Mouse (Mus musculus) small intestine, adult 2 months (tissue): ENCODE data around the gene Wdr25.

Experiments
- CTCF ChIP-seq: fragments of 200-500 bp; IDR thresholded peaks from 2 replicates; pipeline ENCODE4 v1.5.1; 2012; ENCODE audit warnings: low read depth, mild to moderate bottlenecking, control low read depth, inconsistent platforms, low read length, moderate library complexity, mixed read lengths; ENCODE audit not compliant: insufficient replicate concordance, insufficient read length; ENCODE audit errors: extremely low read depth
- POLR2A ChIP-seq: fragments of 200-500 bp; IDR thresholded peaks from 2 replicates; pipeline ENCODE4 v1.6.1; 2012; ENCODE audit warnings: low read depth, mild to moderate bottlenecking, control low read depth, inconsistent platforms, low read length, moderate library complexity

GRCm38 (mm10) chr12:108968031-108968430 is 74.6 kb downstream of the Wdr25 start:
- no peak for TF ChIP-seq CTCF
- no peak for TF ChIP-seq POLR2A
